Mouse (Mus musculus) liver, postnatal 0 days (tissue): ENCODE results near the gene Htr6. TPM values are rescaled to one million over a fixed set of nuclear protein-coding genes. Genes with fewer than 3 reads are reported as not detected.

ENCODE experiments used
- ATAC-seq: fragments of 200-750 bp; cut with Nextera tagmentation; 2 replicates; pipeline ENCODE4 v1.8.0; 2017; ENCODE audit warnings: mild to moderate bottlenecking, moderate library complexity
- DNase-seq: peaks from one replicate; pipeline ENCODE4 v3.0.0-alpha.2; 2016
- H3K27ac ChIP-seq: fragments of 300-500 bp; sonication (generic); 2 replicates; pipeline ENCODE4 v1.5.1; 2014; ENCODE audit warnings: antibody characterized with exemption, moderate library complexity, mild to moderate bottlenecking, low read depth
- H3K27me3 ChIP-seq: fragments of 300-500 bp; sonication (generic); 2 replicates; pipeline ENCODE4 v1.6.1; 2014; ENCODE audit warnings: low read length, control low read depth, mixed read lengths; ENCODE audit not compliant: insufficient read depth
- H3K36me3 ChIP-seq: fragments of 300-500 bp; sonication (generic); replicated peaks from 2 replicates; pipeline ENCODE4 v1.6.1; 2014; ENCODE audit warnings: mild to moderate bottlenecking, control low read depth, low read length, moderate library complexity, mixed read lengths; ENCODE audit not compliant: insufficient read depth
- H3K4me1 ChIP-seq: fragments of 300-500 bp; sonication (generic); 2 replicates; pipeline ENCODE4 v1.6.1; 2014; ENCODE audit warnings: antibody characterized with exemption, mild to moderate bottlenecking, control low read depth; ENCODE audit not compliant: insufficient read depth
- H3K4me2 ChIP-seq: fragments of 300-500 bp; sonication (generic); 2 replicates; pipeline ENCODE4 v1.6.1; 2014; ENCODE audit warnings: low read depth, mild to moderate bottlenecking, low read length, moderate library complexity, mixed read lengths
- H3K4me3 ChIP-seq: fragments of 300-500 bp; sonication (generic); 2 replicates; pipeline ENCODE4 v1.5.1; 2014; ENCODE audit warnings: low read depth, low read length
- H3K9ac ChIP-seq: fragments of 300-500 bp; sonication (generic); replicated peaks from 2 replicates; pipeline ENCODE4 v1.6.1; 2014; ENCODE audit warnings: mild to moderate bottlenecking, moderate library complexity
- H3K9me3 ChIP-seq: fragments of 300-500 bp; sonication (generic); 2 replicates; pipeline ENCODE4 v1.6.1; 2016; ENCODE audit warnings: mild to moderate bottlenecking, control low read depth, low read length, mixed read lengths
- CTCF ChIP-seq: sonication (generic); IDR thresholded peaks from 2 replicates; pipeline ENCODE4 v1.5.1; 2016; ENCODE audit warnings: antibody characterized with exemption, low read depth
- EP300 ChIP-seq: IDR thresholded peaks from 2 replicates; pipeline ENCODE4 v1.6.1; 2016; ENCODE audit warnings: antibody characterized with exemption, low read depth, mild to moderate bottlenecking
- WGBS: fragments of 180-500 bp; shearing (Covaris S2); extraction: QIAGEN DNeasy Blood & Tissue Kit; methylation state at CpG from one replicate; pipeline ENCODE4 v1.1.7; 2014; ENCODE audit not compliant: insufficient replicate concordance; 5-methylcytosine and 5-hydroxymethylcytosine counted together
- polyA plus RNA-seq: library from polyadenylated mRNA; unstranded; fragments of >200 nt; fragmentation: Nextera tagmentation; extraction: Ambion mirVana; gene quantifications from 2 replicates; pipeline ENCODE4 v1.2.1, GENCODE M21; 2015

Htr6 gene
- polyA plus RNA-seq, 1 experiment from 2014 or later, result not detected

GRCm38 (mm10) chr4:139013281-139013680 is 62.1 kb downstream of the Htr6 start:
- Histone ChIP-seq H3K36me3 (peaks cover 5% of the 10 kb centered on the region), H3K4me1 (no peaks in the 10 kb centered on the region), H3K9ac (no peak overlapping the region), H3K9me3 (no peaks in the 10 kb centered on the region), H3K27me3 (no peaks in the 10 kb centered on the region), H3K4me2 (no peak overlapping the region), H3K27ac (no peak overlapping the region), H3K4me3 (no peak overlapping the region)
- TF ChIP-seq EP300, result no peak
- TF ChIP-seq CTCF, result no peak
- ATAC-seq, result no peak
- 76% methylated on average over 11 of the region's 11 CpGs for WGBS
- no peak for DNase-seq

DNA sequence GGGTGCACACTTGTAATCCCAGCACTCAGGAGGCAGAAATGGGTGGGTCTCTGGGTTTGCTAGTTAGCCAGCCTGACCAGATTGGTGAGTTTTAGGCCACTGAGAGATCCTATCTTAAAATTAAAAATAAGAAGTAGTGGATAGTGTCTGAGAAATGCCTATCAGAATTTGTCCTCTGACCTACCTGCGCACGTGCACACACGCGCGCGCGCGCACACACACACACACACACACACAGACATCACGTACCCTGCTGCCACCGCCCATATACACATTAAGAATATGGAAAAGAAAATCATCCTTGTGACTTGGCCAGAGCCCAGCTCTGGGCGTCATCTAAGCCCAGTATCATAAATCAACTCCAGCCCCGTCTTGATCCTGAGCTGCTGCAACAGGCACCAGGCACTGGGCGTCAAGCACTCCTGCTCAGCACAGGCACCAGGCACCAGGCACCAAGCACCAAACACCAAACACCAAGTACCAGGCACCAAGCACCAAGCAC is 64.1 kb downstream of the Htr6 start:
- no peak for TF ChIP-seq EP300
- TF ChIP-seq CTCF, result no peak
- no peak overlapping the region for H3K4me3 ChIP-seq
- 91% methylated on average over 13 of the region's 13 CpGs for WGBS
- H3K27ac ChIP-seq, result no peak overlapping the region
- H3K4me2 ChIP-seq, result no peak overlapping the region
- H3K9me3 ChIP-seq, result no peaks in the 10 kb centered on the region
- H3K27me3 ChIP-seq, result no peaks in the 10 kb centered on the region
- no peak for DNase-seq
- no peaks in the 10 kb centered on the region for H3K4me1 ChIP-seq
- ATAC-seq, result no peak
- H3K36me3 ChIP-seq, result peaks cover 5% of the 10 kb centered on the region
- H3K9ac ChIP-seq, result no peak overlapping the region

Other genes with a start within 250 kb of the Htr6 start
- gene Pla2g5, start 212.1 kb downstream of the Htr6 start, polyA plus RNA-seq, result not detected in 2 replicates
- not detected in 2 replicates for gene Gm13030, start 201.6 kb downstream of the Htr6 start, polyA plus RNA-seq
- gene Pla2g2e, start 197.6 kb downstream of the Htr6 start, polyA plus RNA-seq, result not detected in 2 replicates
- gene Otud3, start 161.6 kb downstream of the Htr6 start, polyA plus RNA-seq, result 1.2 and 1.5 TPM in 2 replicates
- 0.17 and 0.36 TPM in 2 replicates for gene Rnf186, start 108.5 kb downstream of the Htr6 start, polyA plus RNA-seq
- gene Tmco4, start 102.7 kb downstream of the Htr6 start, polyA plus RNA-seq, result 4.6 and 5.3 TPM in 2 replicates
- gene Nbl1, start 17.4 kb upstream of the Htr6 start, polyA plus RNA-seq, result 3.0 and 3.1 TPM in 2 replicates
- gene Minos1, start 55.5 kb upstream of the Htr6 start, polyA plus RNA-seq, result 384 and 387 TPM in 2 replicates
- 136 and 143 TPM in 2 replicates for gene Capzb, start 117.3 kb upstream of the Htr6 start, polyA plus RNA-seq
- gene Pqlc2, start 235.1 kb upstream of the Htr6 start, polyA plus RNA-seq, result 33.1 and 33.9 TPM in 2 replicates
- 117 and 121 TPM in 2 replicates for gene Akr7a5, start 235.2 kb upstream of the Htr6 start, polyA plus RNA-seq